Mouse (Mus musculus) left cerebral cortex, adult 18-20 months (tissue): ENCODE data around the gene Ddx41. TPM values are rescaled to one million over a fixed set of nuclear protein-coding genes. Genes with fewer than 3 reads are reported as not detected.
A peak's percentile ranks its signal among the peaks of the same experiment; 100 is the strongest.

Experiments
- DNase-seq, 2 experiments: peaks; one replicate each; pipeline ENCODE4 v3.0.0; 2021 to 2022; ENCODE audit warnings: low spot score in 2 of 2, mixed read lengths in 1 of 2
- total RNA-seq, 2 experiments: library from RNA; stranded (reverse); gene quantifications; 2 replicates each; pipeline ENCODE4 v1.2.3; 2021

Gene Ddx41
- total RNA-seq, 2 experiments from 2014 or later, result 52.2 to 62.0 TPM

DNA sequence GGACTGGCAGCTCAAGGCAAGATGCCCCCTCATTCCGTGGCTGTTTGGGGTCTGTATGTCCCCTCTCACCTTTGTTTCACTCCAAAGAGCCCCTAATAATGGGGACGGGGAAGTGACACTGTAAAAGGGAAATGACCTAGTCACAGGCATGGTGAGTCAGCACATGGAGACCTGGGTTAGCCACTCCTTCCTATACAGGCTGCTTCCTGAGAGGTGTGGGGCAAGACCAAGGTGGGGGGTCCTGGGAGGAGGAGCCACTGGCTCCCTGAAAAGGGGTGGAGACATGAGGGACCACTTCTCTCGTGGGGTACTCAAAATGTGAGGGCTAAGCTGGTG is 26.2 kb downstream of the Ddx41 start:
- no peak for DNase-seq

DNA sequence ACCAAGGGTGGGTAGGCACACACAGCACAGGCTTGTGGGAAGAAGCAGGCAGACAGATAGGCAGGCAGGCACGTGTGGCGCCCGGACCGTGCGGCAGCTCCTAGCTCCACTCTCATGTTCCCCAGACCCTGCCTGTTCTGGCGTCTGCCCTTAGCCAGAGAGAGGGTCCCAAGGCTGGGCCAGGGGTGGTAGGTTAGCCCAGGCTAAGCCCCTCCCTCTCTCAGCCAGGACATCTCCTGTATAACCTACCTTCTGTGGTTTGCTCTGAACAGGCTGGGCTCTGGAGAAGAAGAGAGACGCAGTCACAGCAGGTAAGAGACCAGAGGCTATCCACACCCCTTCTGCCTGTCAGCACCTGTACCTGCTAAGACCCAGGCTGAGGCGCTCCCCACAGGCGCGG is 27.9 kb downstream of the Ddx41 start:
- no peak for DNase-seq

DNA sequence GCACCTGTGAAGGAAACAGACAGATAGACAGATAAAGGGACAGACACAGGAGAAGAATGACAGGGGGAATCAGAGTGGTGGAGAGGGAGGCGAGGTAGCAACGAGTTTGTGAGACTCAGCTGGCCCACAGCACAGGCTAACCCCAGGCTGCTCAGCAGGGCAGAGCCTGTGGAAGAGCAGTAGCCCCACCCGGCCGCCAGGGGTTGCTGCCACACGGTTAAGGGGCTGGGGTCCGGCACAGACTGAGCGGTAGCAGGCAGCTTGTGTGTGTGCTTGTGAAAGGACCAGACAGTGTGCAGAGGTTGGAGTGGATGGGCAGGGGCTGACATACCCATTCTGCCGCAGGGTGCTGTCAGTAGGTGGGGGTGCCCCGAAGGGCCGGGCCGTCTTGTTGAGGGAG is 28.6 kb downstream of the Ddx41 start:
- no peak for DNase-seq

DNA sequence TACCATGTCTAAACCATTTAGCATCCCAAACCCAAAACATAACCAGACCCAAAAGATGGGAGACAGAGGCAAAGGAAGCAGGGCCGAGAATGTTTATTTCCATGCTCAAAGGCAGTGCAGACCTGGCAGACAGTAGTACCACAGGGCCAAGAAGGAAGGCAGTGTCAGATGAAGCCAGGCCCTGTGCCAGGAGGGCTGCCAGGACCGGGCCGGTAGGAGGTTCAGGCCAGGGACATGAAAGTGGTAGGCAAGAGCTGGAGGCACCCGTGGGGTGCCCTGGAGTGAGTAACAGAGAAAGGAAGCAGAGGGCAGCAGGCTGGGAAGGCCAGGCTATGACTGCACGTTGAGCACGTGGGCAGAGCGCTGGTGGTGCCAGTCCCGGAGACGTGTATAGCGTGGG is 29.8 kb downstream of the Ddx41 start:
- no peak for DNase-seq

DNA sequence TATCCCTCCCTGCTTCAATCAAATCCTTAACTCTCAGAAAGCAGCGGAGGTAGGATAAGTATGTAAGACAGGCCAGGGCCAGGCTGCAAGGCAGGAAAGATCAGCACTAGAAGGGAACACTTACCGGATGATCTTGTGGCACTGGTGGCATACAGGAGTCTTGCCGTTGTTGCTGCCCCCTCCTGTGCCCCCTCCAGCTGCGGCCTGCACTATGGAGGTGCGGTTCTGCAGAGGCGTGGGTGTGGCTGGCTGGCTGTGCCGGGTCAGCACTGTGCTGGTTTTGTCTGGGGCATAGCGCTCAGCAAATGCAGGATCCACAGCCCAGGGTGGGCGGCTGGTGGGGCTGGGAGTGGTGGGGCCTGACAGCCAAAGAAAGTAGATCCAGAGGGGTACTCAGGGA is 30.6 kb downstream of the Ddx41 start:
- DNase-seq, result no peak

DNA sequence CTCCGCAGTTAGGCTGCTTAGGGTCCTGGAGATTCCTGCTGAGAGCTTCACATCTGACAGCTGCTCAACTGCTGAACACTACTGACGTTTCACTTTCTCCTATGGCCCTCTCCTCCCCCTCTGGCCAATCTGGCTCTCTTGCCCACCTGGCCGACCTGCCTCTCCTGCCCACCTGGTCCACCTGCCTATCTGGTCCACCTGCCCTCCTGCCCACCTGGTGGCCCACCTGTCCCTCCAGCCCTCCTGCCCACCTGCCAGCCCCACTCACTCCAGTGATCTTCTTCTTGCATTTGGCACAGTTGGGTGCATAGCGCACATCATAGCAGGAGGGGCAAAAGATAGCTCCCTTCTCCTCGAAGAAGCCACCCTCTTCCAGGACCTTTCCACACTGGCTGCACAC is 32.1 kb downstream of the Ddx41 start:
- DNase-seq, result no peak

DNA sequence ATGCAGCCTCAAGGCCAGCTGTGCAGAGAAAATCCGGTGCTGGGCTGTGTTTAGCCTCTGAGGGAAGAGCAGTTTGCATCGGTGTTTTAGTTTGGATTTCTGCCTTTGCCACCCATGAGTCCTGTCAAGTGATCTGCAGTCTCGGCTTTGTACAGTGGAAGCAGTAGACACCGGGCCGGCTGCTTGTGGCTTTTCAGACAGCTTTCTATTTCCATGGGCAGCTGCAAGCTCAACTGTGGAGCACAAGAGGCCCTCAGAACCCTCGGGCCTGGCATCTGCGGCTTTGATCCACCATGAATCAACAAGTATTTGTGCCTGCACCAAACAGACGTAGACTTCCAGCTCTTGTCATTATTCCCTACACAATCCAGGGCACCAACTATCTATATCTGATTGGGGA is 34.1 kb downstream of the Ddx41 start:
- no peak for DNase-seq

DNA sequence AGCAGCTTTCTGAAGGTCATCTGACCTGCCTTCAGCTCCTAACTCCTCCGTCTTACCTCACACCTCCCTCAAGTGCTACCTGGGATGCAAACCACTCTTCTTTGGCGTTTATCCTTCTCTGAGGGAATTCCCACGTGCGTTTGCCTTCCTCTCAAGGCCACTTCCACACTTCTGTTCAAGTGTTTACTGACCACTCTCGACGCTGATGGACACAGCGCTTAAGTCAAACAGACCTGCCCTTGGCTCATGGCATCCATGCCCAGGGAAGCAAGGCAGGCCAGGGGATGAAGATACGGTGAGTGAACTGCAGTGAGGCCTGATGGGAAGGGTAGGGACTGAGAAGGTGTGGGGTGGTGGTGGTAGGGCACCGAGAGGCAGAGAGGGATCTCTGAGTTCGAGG is 35.9 kb downstream of the Ddx41 start:
- no peak for DNase-seq

DNA sequence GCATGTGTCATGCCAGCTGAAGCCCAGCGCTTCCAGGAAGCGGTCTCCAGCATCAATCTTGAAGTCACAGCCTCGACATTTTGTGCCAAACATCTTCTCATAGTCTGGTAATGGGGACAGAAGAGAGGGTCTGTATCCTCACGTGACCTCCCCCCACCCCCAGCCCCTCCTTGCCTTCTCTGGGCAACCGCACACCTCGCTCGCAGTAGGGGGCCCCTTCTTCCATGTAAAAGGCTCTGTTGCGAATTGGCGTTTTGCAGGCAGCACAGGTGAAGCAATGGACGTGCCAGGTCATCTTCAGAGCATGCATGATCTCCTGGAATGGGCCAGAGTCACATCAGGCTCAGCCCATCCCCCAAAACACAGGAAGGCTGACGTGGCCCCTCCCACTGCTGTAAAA is 37.6 kb downstream of the Ddx41 start:
- no peak for DNase-seq

DNA sequence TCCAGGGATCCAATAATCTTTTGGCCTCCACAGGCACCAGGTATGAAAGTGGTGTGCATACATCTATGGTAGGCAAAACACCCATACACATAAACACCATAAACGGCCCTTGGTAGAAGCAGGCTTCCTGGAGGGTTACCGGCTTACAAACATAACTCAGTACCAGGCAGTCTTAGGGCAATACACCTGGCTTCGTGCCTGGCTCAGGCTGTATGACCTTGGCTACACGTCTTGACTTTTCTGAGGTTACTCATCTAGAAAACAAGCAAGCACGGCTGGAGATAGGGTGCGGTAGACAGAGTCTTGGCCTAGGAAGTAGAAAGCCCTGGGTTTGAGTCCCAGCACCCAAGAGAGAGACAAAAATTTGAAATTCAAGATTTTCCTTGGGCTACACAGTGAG is 39.8 kb downstream of the Ddx41 start:
- DNase-seq, result no peak

DNA sequence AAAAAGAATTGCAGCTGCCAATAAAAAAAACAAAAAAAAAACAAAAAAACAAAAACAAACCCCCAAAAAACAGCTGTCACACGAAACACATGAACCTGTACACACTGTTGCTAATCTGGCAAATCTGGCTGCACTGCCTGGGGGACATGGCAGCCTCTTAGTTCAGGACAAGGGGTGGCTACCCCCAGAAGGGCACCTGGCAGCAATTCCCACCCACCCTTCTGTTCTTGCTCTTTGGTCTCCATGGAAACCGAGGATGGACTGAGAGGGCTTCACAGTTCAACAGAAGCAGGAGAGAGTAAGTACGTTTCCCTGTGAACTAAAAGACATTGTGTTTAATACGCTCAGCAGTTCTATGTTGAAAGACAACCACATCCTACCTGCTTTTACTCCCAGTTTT is 40.8 kb downstream of the Ddx41 start:
- DNase-seq, result no peak

DNA sequence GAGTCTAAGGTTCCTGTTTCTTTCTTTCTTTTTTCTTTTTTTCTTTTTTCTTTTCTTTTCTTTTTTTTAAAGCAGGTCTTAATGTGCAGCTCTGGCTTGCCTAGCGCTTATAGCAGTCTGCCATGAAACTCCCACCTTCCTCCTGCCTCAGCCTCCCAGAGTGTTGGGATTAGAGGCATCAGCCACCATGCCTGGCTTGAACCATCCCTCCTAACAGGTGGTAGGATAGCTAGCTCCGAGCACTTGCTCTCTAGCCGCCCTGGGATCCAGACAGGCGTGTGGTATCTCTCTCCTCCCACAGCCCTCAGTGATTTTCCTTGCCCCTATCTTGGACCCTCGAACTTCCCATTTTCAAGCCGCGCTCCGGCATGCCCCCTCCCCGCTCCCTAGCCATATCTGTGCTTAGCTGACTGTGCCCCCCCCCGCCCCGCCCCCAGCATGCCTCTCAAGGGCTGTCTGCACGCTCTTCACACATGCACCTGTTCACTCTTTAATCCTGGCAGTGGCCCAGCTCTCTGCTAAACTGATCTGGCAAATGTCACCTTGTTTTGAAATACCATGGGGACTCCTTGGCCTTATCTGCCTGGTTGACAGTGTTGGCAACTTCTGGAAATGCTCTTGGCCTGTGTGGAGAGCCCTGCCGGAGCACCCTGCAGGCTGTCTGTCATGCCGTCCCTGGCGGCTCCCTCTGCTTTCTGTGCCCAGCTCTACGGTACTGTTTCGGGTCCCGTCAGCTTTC is 41.4 kb downstream of the Ddx41 start:
- no peak for DNase-seq

DNA sequence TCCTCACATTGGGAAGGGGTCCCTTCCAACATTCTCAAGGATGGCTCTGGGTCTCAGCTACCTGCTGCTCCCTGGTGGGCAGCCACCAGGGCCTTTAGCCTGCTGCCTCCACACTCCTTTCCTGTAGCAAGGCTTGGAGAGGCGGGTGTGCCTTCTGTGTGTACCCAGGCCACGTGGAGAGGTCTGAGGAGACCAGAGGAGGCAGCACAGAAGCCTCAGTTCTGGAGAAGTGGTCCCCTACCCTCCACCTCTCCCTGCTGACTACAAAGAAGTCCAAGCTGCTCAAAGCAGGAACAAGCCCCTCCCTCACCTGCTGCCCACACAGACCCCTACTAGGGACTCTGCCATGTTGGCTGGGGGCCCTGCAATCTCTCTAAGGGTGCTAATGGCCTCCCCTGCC is 42.2 kb downstream of the Ddx41 start:
- no peak for DNase-seq

DNA sequence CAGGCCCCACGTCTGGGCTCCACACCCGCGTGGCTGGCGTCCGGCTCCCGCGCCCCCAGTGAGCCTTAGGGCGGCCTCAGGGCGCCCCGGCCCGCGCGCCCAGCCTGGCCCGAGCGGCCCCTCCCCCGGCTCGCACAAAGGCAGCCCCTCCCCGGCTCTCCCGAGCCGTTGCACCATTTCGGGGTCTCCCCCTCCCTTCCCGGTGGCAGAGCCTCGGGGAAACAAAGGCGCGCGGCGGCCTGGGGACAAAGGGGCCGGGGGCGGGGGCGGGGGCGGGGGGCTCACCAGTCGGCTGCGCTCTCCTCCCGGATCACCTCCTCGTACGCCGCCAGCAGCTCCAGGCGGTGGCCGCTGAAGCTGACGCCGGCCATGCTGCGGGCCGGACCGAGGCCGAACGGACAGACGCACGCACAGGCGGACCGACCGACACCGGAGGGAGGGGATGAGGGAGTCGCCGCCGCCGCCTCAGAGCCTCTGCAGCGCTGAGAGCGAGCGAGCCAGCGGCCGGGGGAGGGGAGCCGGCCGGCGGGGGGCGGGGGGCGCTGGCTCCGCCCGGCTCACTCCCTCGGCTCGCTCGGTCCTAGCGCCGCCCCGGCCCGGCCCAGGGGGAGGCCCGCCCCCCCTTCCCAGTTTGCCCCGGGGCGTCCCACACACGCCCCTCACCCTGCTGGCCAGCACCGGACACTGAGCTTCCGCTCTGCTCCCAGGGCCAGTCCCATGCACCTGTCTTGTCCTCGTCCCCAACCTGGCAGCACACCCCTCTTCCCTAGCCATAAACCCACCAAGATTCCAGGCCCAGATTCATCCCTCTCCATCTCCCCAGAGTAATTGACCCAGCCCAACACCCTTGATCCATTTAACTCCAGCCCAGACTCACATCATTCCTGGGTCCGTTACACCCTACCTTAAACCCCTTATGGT is 48.6 kb downstream of the Ddx41 start, which contains the start of gene Dbn1:
Dbn1 (minus strand) TSS at position 534 of the 921 bp plus-strand sequence.
- DNase-seq, result peak in 1 of 2 experiments; percentile 60

DNA sequence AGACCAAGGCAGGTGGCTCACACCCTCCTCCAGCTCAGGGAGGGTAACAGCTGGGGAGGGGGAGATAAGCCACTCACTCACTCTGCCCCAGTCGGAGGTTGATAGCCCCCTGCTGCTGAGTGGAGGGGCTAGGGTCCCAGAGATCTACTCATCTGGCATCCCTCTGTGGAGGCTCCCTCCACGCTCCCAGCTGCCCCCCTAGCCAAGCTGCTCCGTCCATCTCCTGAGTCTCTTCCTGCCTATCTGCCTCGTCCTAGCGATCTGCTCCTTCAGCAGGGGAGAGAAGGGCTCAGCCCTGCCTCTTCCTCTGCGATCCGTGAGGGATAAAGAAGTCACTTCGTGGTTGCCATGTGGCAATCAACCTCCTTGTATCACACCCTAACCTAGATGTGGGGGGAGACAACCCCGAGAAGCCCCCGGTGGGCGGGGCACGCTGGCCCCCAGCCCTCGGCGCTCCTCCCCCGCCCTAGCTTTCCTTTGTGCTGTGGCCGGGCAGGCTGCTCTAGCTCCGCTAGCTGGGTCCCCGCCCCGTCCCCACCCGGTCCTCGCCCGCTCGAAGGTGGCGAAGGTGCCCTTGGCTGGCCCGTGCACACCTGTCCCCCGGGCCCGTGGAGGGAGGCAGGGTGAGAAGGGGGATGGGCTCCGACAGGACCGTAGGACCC is 49.4 kb downstream of the Ddx41 start:
- no peak for DNase-seq

DNA sequence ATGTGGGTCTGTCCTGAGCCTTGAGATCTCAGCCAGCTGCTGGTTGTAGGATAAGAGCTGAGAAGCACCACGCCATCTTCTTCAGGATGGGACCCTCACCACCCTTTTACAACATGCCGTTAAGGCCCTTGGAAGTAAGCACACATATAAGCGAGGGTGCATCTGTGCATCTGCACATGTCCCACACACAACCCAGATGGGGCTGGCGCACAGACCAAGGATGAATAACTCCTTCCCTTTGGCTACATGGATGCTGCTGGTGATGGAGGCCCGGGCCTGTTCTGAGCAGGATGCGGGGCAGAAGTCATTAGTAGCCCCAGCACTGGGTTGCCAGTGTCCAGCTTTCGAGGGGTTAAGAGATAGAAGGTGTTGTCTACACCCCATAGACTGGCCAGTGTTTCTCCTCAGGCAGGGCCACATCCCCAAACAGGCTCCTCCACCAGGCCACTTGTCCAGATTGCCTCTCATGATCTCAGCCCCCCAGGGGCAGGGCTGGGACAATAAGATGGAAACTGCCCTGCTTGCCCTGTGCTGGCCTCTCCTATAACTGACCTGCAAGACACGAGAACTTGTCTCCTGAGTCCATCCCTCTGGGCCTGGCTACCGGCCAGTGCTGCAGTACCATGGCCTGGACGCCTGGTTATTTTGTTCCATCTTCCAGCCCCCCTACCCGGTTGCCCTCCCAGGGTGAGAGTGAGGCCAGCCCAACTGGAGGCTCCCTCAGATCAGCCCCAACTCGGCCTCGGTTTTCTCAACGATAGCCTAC is 50.2 kb downstream of the Ddx41 start:
- DNase-seq, result no peak

DNA sequence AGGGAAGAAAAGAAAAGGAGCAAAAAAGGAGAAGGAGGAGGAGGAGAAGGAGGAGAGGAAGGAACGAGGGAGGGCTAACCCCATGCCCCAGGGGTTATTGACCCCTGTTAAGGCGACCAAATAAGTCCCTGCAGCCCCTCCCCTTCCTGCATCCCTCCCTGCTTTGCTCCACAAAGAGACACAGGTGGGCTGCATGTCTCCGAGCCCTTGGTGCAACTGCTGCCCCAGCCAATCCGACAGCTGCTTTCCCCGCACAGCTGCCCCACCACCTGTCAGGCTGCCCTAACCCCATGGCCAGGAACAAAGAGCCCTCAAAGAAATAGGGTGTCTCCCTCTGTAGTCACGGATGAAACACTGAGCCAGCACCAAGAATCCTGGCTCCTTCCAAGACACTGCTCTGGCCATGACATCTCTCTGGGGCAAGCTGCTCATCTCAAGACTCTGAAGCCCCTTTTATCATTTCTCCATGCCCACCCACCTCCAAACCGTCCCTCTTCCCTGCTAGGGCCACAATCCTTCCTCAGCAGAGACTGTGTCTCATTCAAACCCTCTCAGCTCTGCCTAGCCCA is 51.9 kb downstream of the Ddx41 start:
- no peak for DNase-seq

DNA sequence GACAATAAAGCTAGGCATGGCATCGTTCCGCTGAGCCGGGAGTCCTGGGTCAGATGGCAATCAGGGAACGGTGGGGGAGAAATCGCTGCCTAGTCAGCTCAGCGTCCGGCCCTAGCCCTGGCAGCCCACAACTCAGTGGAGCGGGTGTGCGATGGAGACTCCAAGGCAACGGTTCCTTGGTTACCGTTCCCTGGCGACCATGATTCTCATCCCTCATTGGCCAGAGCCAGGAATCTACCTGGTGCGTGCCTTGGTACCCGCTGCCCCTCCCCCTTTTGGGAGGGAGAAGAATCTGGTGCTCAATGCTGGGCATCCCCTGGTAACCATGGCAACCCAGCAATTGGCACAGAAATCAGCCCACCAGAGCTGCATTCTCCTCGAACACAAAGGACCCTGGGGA is 52.9 kb downstream of the Ddx41 start:
- DNase-seq, result peak; percentile 90 to 93

DNA sequence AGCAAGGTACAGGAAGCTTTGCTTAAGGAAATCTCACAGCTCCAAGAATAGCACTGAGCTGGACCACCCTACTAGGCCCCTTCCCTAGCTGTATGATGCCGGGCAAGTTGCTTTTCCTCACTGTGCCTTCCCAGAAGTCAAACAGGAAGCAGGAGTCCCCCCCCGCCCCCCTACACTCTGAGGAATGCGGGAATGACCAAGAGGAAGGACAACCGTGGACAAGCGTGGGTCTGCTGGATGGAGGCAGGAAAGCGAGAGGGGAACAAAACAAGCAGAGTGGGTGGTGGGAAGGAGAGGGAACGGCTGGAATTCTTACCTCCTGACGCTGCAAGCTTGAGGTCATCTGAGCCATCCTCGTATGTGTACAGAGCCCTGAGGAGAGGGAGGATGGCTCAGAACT is 53.4 kb downstream of the Ddx41 start:
- no peak for DNase-seq

DNA sequence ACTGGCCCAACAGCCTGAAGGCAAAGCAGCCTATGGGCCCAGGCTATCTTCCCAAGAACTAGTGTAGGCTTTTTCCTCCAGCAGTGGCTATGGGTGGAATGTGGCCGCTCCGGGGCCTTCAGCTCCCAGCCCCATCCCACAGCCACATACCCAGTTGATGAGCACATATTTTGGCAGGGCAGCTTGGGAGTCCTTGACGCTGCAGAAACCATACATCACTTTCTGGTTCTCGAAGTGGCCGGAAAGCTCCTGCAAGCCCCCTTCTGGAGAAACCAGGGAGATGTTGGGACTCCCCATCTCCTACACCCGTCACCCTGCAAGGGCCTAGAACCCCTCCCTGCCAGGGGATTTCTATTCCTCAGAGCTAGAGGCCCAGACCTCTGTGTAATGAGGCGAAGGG is 53.9 kb downstream of the Ddx41 start:
- no peak for DNase-seq
